Mouse (Mus musculus) megakaryocyte, adult 5-6 weeks (primary cell): ENCODE measurements around the gene Ptgfr. TPM values are rescaled to one million over a fixed set of nuclear protein-coding genes. Genes with fewer than 3 reads are reported as not detected.

Experiments
- ATAC-seq: 2 replicates; pipeline ENCODE4 v1.8.0; 2016; ENCODE audit warnings: mild to moderate bottlenecking, inconsistent platforms; ENCODE audit not compliant: poor library complexity, severe bottlenecking
- total RNA-seq, 2 experiments: library from RNA; stranded (forward) in 1 of 2; stranded (reverse) in 1 of 2; fragments of 153-499, 151-499 nt in 1 of 2; fragments of 221-1000, 200-1000 nt in 1 of 2; gene quantifications; 2 replicates each; pipeline versions ENCODE4 v1.2.3 to v1.2.4; 2015 to 2017

The Ptgfr gene
- total RNA-seq, 2 experiments from 2014 or later, result 0.18 TPM; not detected in 1

GRCm38 (mm10) chr3:151748514-151748913 is 88.9 kb downstream of the Ptgfr start:
- no peak for ATAC-seq

Other genes with a start within 250 kb of the Ptgfr start
- gene Ifi44, start 87.7 kb downstream of the Ptgfr start, total RNA-seq (2015), result 0.38 and 1.4 TPM in 2 replicates
- 1.8 and 4.5 TPM in 2 replicates for gene Ifi44, start 87.7 kb downstream of the Ptgfr start, total RNA-seq (2017)
- gene Ifi44l, start 74.7 kb downstream of the Ptgfr start, total RNA-seq (2015), result not detected in 2 replicates
- gene Ifi44l, start 74.7 kb downstream of the Ptgfr start, total RNA-seq (2017), result not detected in 2 replicates